Mouse (Mus musculus) kidney, adult 2 months (tissue): ENCODE measurements at regions not wholly inside any gene's neighbourhood (a gene's known extent, or its start where the extent isn't known, plus 50 kb on each side); places are given as distances from the start of the nearest gene placed in this dataset.

Source experiments
- DNase-seq: peaks from one replicate; pipeline ENCODE4 v3.0.0; 2021
- H3K27ac ChIP-seq: fragments of 200-500 bp; 2 replicates; pipeline ENCODE4 v1.5.1; 2012; ENCODE audit warnings: low read depth, low read length, control low read depth, inconsistent platforms; ENCODE audit not compliant: insufficient read depth
- H3K27me3 ChIP-seq: fragments of 200-500 bp; replicated peaks from 2 replicates; pipeline ENCODE4 v1.6.1; 2012; ENCODE audit warnings: mild to moderate bottlenecking, moderate library complexity, low read length, inconsistent platforms; ENCODE audit not compliant: control insufficient read depth, insufficient read depth
- H3K36me3 ChIP-seq: fragments of 200-500 bp; 2 replicates; pipeline ENCODE4 v1.6.1; 2012; ENCODE audit warnings: mild to moderate bottlenecking, moderate library complexity, low read length, inconsistent platforms; ENCODE audit not compliant: control insufficient read depth, insufficient read depth
- H3K4me1 ChIP-seq: fragments of 200-500 bp; 2 replicates; pipeline ENCODE4 v1.6.1; 2011; ENCODE audit warnings: low read length; ENCODE audit not compliant: control insufficient read depth, insufficient read depth
- H3K4me3 ChIP-seq: fragments of 200-500 bp; 2 replicates; pipeline ENCODE4 v1.5.1; 2011; ENCODE audit warnings: mild to moderate bottlenecking, low read depth, low read length, control low read depth; ENCODE audit not compliant: insufficient read depth
- CTCF ChIP-seq: fragments of 200-500 bp; conservative IDR thresholded peaks from 2 replicates; pipeline ENCODE4 v1.5.1; 2011; ENCODE audit warnings: low read depth, mild to moderate bottlenecking, control low read depth, low read length, moderate library complexity, mixed read lengths; ENCODE audit not compliant: insufficient read depth, insufficient read length
- POLR2A ChIP-seq: fragments of 200-500 bp; IDR thresholded peaks from one replicate; pipeline ENCODE4 v1.6.1; 2011; ENCODE audit warnings: low read depth, low read length, control low read depth
- WGBS: fragments of 180-500 bp; shearing (Covaris S2); methylation state at CpG from one replicate; pipeline ENCODE4 v1.1.7; 2018; 5-methylcytosine and 5-hydroxymethylcytosine counted together

- Histone ChIP-seq H3K4me3 (no peak overlapping the region), H3K27ac (peak overlapping the region; percentile 53; the same call in 1 of the 2 replicates), H3K27me3 (no peaks in the 10 kb centered on the region), H3K4me1 (no peaks in the 10 kb centered on the region), H3K36me3 (no peaks in the 10 kb centered on the region)
- DNase-seq = peak; percentile 88
- TF ChIP-seq POLR2A = no peak
- TF ChIP-seq CTCF = no peak
- 41% methylated on average over 11 of the region's 11 CpGs for WGBS
Measured at GRCm38 (mm10) chr4:55604915-55605314, 72.6 kb upstream of the Klf4 start.

- Histone ChIP-seq H3K4me3 (no peak overlapping the region), H3K36me3 (no peaks in the 10 kb centered on the region), H3K27ac (no peak overlapping the region), H3K4me1 (no peaks in the 10 kb centered on the region), H3K27me3 (no peaks in the 10 kb centered on the region)
- no peak for DNase-seq
- TF ChIP-seq POLR2A (no peak), CTCF (no peak)
- 71% methylated on average over 4 of the region's 4 CpGs for WGBS
Measured at GRCm38 (mm10) chr4:55603821-55604435, 71.7 kb upstream of the Klf4 start.

GRCm38 (mm10) chr4:55595203-55595602 lies 62.9 kb upstream of the Klf4 start:
- no peak overlapping the region for H3K27ac ChIP-seq
- TF ChIP-seq POLR2A (no peak), CTCF (no peak)
- 73% methylated on average over 7 of the region's 7 CpGs for WGBS

DNA sequence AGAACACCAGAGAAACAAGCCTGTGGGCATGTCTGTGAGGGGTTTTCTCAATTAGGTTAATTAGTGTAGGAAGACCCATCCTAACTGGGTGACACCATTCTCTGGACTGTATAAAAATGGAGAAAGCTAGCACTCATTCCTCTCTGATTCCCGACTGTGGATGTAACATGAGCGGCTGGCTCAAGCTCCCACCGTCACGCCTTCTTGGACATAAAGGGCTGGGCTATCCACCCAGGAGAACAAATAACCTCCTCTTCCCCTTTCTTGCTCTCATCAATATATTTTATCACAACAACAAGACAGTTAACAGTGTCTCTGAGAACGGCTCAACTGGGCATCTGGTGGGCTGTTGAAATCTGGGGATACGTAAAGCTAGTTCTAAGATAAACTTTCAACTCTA lies 62.4 kb upstream of the Klf4 start:
- Histone ChIP-seq H3K4me1 (no peaks in the 10 kb centered on the region), H3K36me3 (no peaks in the 10 kb centered on the region), H3K27me3 (no peaks in the 10 kb centered on the region), H3K27ac (no peak overlapping the region), H3K4me3 (no peak overlapping the region)
- TF ChIP-seq CTCF = no peak
- TF ChIP-seq POLR2A = no peak
- WGBS = 75% methylated on average over 6 of the region's 6 CpGs
- DNase-seq = no peak

More at GRCm38 (mm10) chr4:55595203-55595602, 62.9 kb upstream of the Klf4 start:
- Histone ChIP-seq H3K36me3 (no peaks in the 10 kb centered on the region), H3K4me3 (no peak overlapping the region), H3K27me3 (no peaks in the 10 kb centered on the region), H3K4me1 (no peaks in the 10 kb centered on the region)
- DNase-seq = no peak

DNA sequence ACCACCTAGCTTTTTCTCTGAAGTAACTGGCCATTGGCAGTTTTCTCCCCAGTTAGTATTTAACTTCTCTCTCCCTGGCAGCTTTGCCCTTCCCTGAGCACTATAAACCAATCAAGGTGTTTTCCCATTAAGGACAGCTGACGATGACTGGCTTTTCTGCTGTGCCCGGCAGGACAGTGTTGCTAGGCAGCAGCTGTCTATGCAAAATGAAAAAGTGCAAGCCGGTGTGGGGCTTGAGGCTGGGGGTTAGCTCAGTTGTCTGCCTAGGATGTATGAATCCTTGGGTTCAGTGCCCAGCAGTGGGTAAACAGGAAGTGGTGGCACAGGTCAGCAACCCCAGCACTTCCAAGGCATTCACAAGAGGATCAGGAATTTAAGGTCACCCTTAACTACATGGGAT lies 60.9 kb upstream of the Klf4 start:
- TF ChIP-seq POLR2A = no peak
- no peak for TF ChIP-seq CTCF
- peak; percentile 24 for DNase-seq
- no peak overlapping the region for H3K4me3 ChIP-seq
- H3K4me1 ChIP-seq = no peaks in the 10 kb centered on the region
- no peaks in the 10 kb centered on the region for H3K27me3 ChIP-seq
- 19% methylated on average over 3 of the region's 3 CpGs for WGBS
- no peaks in the 10 kb centered on the region for H3K36me3 ChIP-seq
- H3K27ac ChIP-seq = no peak overlapping the region

DNA sequence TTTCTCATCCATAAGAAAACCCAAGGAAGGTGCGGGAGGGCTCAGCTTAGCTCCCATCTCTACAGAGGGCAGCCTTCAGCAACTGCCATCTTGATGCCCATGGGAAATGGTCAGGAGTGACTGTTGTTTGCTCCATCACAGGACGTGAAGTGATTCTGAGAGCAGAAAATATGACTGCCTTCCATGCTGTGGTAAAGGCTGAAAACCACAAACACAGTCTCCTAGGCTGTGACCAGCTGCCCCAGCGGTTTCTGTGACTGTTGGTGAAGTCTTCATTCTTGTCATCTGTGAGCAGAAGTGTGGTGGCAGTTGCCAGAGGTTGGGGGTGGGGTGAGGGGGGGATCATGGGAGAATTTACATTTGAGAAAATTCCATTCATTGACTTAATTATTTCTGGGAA lies 53.9 kb upstream of the Klf4 start:
- H3K27ac ChIP-seq = no peak overlapping the region
- H3K4me3 ChIP-seq = no peak overlapping the region
- WGBS = 87% methylated on average over 3 of the region's 3 CpGs

DNA sequence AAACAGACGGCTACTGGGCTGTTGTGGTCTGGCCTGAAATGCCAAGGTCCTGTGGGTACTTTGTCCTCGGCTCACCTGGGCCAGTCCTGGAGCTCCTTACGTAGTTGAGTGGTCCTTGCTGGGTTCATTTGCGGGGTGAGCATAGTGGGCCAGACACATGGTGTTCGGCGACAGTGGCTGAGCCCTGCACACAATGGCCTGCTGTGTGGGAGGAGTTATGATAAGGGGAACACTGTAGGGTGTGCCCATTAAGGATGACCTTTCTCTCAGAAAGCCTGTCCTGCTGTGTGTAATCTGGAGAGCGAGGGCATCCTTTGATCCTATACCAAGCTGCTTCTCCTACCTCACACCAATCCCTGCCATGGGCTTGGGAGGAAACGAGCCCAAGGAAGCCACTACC lies 51.3 kb upstream of the Klf4 start:
- no peak for DNase-seq
- TF ChIP-seq POLR2A (no peak), CTCF (no peak)
- Histone ChIP-seq H3K36me3 (no peaks in the 10 kb centered on the region), H3K4me3 (no peak overlapping the region), H3K4me1 (no peaks in the 10 kb centered on the region), H3K27me3 (no peaks in the 10 kb centered on the region; the same call in 1 of the 2 replicates), H3K27ac (no peak overlapping the region)
- WGBS = 83% methylated on average over 8 of the region's 8 CpGs

More for the DNA sequence above, 53.9 kb upstream of the Klf4 start:
- no peak for DNase-seq
- H3K36me3 ChIP-seq = no peaks in the 10 kb centered on the region
- no peaks in the 10 kb centered on the region; the same call in 1 of the 2 replicates for H3K27me3 ChIP-seq
- H3K4me1 ChIP-seq = no peaks in the 10 kb centered on the region
- TF ChIP-seq CTCF (no peak), POLR2A (no peak)
